Mouse (Mus musculus) kidney, postnatal 25 days (tissue): ENCODE measurements around the gene Utp14b.

Experiments
- DNase-seq, 2 experiments: peaks; one replicate each; pipeline ENCODE4 v3.0.0; 2021; ENCODE audit warnings: mixed read lengths in 2 of 2

The Utp14b gene

DNA sequence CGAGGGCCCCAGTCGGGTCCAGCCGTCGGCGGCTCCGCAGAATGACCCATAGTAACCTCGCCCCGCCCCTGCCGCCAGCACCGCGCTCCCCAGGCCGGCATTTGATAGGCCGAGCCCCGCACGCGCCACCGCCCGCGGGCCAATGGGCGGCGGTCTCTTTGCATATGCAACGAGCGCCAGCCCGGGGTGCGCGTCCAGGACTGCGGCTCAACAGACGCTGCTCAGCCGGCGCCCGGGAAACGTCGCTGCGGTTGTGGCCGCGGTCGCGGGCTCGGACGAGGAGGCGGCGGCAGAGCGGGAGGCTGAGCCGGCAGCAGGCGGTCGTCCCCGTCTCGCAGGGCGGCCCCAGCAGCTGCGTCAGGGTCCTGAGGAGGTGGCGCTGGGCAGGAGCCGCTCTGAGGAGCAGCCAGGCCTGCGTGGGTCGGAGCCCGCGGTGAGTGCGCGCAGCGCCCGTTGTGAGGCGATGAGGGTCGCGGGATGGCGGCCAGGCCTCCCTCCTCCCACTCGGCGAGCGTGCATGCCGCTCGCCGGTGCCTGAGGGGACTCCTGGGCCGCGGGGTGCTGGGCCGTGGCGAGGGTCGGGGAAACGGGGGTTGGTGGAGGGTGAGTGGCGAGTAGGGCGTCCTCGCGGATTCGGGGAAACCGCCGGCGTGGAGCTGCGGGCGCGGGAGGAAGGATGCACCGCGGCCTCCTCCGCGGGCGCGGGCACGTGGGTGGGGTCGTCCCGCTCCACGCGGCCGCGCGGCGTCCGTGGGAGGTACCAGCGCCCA, at the start of gene Utp14b, which contains the start of gene Acsl3:
Gene Utp14b, plus strand, starts transcription at position 368 of the 770 bp plus-strand sequence.
Gene Acsl3, plus strand, starts transcription at position 155 of the 770 bp plus-strand sequence.
- peak; percentile 96 to 99 for DNase-seq

DNA sequence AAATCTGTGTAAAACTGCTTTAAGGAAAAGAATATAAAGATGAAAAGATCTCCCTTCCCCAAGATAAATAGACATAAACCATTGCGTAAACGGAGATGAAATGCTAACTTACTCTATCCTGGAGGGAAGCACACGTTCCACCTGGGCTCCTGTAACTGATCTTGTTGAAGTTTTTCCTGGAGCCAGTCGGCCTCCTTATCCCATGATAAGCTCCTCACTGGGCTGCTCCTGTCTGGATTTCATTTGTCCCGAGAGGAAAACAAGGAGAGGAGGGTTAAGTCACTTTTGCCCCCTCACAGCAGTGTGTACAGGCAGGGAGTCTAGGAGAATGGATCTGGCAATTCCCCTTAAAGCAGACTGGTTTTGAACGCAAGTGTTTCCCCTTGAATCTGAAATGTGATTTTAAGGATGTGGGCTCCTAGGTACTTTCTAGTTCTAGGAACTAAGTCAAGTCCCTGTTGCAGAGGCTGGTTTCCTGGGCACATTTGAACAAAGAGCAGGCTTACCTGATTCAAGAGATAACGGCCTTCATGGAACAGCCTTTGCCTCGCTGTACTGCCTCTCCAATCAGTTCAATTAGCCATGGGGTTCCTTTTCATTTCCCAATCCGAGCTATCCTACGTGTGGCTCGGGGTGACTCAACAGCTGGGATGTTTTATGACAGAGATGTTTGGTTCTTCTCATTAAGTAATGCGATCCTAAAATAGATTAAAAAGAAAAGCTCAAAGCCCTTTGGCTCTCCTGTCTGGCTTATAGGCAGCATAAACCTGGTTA, 48.5 kb upstream of the Utp14b start:
- no peak for DNase-seq

DNA sequence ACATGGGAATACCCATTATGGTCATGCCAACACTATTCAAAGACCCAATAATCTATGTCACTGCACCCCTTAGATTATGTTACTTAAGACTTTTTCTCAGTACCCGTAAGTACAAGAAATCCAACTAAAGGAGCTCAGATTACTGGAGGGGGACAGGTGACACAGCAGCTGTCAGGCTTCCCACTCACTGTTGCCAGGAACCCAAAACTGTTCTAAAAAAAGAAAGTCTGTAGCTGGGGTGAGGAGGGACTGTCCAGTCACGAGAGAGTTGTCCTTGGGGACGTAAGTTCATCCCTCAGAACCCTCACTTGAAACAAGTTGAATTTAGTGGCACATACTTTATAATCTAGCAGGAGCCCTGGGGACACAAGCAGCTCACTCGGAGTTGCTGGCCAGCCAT, 46.8 kb upstream of the Utp14b start:
- DNase-seq = no peak

DNA sequence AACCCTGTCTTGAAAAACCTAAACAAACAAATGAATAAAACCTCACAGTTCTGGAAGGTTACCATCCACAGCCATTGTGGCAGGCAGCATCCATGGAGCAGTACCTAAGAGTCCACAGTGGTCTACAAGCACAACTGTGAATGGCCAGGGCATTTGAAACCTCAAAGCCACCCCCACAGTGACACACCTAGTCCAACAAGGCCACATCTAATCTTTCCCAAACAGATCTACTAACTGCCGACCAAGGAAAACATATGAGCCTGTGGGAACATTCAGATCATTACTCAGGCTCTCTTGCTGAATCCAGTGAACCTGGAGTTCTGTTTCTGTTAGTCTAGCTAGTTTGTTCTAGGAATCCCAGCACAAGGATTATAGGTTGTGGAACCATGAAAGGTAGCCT, 44.9 kb upstream of the Utp14b start:
- DNase-seq = no peak

DNA sequence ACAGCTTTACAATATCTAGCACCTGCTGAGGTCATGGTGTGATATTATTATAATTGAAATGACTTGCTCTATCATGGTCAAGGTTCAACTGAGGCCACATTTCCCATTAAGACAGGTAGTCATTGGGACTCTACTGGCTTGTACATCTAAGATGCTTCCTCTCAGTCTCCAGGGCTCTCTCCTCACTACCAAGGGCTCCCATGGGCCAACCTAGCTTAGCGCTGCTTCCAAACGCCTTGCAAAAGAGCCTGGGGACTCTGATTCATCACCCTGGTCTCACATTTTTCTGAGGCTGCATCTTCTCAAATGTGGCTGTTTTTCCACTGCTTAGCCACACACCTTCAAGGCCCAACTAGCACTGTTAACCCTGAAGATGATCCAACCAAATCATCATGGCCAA, 33.5 kb upstream of the Utp14b start:
- DNase-seq = no peak

DNA sequence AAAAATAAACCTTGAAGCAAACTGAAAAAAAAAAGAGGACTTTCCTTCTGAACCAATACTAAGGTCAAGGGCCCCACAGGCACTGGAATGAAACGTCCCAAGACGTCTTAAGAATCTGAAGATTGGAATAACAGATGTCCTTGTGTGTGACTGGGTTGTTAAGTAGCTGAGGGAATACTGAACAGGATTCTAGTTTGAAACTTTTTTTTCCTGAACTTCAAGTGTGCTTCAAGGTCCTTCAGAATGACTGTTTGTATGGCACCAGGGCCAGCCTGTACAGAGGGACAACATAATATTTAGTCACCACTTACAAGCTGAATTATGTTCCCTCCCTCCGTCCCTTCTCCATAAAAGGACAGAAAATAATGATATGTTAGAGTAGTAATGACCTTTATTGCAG, 23.4 kb upstream of the Utp14b start:
- no peak for DNase-seq

DNA sequence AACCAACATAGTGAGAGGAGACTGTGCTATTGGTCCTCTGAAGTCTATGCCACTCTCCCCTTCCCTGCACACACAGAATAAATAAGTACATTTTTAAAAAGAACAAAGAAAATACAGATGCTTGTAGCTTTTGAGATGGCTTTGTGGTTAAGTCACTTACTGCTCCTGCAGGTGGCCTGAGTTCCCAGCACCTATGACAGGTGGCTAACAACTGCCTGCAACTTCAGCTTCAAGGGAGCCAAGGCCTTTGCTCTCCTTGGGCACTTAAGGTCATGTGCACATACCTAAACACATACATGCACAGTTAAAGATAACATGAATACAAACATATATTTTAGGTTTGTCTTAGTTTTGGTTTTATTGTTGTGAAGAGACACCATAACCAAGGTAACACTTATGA, 17.0 kb upstream of the Utp14b start:
- no peak for DNase-seq

DNA sequence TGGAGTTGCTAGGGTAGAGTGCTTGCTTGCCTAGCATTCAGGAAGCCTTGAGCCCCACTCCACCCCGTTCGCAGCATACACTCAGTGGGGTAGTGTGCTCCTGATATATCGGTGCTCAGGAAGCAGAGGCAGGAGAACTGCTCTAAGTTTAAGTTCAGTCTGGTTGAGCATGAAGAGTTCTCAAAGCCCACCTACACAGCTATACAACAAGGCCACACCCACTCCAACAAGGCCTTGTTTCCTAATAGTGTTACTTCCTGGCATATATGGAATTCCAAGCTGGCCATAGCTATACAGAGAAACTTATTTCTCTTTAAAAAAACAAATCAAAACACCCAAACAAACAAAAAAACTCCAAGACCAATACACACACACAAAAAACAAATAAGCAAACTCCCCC, 16.0 kb upstream of the Utp14b start:
- DNase-seq = no peak

DNA sequence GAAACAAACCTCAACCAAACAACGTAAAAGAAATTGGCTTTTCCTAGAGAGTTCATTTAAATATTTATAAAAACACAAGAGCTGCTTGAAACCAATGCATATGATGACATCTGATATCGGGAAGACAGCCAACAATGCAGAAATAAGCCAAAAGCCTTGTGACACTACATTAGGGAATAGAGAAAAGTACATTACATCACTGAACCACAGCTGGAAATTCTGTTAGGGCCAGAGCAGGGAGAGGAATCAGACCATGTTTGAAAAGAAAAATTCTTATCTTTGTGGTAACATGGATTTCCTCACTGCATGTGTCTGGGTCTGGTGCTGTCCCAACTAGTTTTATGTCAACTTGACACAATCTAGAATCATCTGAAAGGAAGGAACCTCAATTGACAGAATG, 15.6 kb upstream of the Utp14b start:
- no peak for DNase-seq

DNA sequence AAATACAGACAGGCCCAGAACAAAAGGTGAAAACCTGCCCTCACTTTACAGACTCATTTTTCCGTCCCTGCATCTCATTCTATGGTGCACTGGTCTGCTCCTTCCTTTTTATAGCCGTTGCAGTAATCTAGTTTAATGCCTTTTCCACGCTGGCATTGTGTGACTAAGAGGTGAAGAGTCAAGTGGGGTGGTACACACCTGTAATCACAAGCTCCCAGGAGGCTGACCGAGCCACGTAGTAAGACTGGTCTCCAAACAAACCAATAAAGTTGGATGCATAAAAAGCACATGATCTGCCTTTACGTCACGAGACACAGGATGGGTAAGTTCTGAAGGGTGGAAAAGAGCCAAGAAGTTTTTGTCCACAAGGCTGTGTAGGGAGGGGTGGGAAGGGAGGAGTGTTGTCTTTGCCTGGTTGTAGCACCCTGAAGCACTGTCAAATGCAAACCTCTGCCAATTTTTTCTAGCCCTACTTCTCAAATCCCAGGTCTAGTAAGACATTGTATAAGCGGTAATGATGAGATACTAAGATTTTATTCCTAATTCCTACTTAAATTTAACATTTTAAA, 10.4 kb upstream of the Utp14b start:
- no peak for DNase-seq

DNA sequence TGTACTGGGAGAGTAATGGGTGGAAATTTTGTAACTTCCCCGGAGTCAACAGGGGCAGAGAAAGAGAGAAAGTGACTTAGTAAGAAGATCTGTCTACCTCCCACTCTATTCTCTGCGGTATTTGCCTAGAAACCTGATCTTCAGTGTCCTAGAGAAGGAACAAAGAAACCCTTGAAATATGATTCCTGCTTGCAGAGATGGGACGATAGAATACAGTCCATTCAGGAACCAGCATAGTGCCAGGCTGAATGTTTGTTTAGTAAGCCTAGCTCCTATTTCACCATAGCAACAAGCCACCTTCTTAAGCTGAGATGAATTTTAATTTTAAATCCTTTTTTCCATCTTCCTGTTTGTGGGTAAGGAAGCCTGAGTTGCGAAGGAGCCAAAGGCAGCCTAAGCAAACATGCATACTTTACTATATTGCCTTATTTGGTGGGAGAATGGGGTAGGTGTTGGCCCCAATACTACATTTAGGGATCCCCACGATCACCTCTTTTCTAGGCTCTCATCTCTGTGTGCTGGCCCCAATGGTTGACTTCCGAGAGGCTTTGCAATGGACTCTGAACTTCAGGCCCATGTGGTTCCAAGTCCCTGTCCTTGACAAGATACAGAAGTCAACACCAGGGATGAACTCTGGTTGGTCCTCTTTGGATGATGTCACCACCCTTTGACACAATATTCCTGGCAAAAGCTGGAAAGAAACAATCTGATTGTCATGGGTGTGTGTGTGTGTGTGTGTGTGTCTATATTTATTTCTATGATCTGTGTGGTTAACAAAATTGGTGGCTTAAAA, 8.4 kb upstream of the Utp14b start:
- DNase-seq = no peak

DNA sequence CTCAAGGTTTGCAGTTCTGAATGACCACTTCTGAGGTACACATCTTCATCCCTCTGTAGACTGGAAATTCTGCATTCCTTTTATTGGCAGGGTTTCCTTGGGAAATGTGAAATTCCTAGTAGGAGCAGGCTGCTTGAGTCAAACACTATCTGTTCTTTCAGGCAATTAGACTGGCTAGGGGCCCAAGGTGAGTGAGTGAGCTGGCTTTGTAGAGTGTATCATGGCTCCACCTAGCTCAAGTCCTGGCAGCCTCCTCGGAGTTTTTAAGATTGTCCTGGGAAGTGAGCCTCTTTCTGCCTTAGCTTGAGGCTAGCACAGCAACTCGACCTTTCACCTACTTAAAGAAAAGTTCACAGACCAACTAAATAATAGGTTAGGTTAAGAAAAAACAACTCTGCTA, 1.4 kb upstream of the Utp14b start:
- DNase-seq = peak; percentile 57 to 78

DNA sequence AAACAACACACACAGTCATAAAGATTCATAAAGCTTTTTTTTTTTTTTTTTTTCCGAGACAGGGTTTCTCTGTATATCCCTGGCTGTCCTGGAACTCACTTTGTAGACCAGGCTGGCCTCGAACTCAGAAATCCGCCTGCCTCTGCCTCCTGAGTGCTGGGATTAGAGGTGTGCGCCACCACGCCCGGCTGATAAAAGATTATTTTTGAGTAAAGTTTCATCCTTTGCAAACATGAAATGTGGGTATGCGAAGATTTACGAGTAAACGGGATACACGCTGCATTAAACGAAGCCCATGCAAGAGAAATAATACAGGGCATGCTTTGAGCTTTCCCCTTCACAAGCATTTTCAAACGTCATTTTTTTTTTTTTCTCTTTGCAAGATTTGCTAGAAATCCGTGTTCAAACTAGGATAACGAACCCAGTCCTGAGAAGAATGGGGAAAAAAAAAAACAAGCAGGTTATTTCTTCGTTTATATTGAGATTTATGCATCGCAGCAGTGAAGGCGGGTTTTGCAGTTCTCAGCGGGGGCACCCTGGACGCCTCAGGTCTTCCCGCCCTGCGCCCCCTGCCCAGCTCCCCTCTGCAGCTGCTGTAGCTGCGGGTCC, 713 bp upstream of the Utp14b start:
- DNase-seq = no peak

DNA sequence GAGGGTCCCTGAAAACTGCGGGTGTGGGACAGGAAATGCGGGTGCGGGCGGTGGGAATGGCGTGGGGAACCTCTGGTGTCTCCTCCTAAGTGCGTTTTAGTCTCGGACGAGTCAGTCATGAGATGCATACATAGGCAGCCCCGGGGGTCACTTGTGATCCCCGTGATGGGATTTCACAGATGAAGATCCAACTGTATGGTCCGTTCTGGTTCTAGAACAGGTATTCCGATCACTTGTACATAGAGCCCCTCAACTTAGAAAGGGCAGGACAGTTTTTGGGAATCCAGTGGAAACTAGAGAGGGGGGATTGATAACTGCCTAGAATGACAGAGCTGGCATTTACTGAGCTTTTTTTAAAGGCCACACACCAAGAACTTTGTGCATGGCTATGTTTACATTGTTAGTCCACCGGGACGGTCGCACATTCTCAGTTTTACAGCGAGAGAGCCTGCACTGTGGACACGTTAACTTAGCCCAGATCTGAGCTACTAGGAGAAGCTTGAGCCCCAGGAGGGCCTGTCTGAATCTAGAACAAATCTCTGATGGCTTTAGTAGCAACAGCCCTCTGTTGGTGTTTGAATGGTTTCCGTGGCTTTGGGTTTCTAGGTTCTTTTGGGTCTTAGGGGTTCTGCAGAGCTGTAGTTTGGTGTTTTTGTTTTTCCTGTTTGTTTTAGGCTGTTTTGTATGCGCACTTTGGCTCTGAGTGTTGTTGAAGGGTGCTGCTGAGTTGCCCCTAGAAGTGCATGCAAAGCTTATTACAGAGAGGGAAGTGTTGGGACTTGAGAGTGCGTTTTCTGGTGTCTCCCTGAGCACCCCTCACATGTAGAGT, 817 bp downstream of the Utp14b start:
- peak; percentile 22 to 37 for DNase-seq

DNA sequence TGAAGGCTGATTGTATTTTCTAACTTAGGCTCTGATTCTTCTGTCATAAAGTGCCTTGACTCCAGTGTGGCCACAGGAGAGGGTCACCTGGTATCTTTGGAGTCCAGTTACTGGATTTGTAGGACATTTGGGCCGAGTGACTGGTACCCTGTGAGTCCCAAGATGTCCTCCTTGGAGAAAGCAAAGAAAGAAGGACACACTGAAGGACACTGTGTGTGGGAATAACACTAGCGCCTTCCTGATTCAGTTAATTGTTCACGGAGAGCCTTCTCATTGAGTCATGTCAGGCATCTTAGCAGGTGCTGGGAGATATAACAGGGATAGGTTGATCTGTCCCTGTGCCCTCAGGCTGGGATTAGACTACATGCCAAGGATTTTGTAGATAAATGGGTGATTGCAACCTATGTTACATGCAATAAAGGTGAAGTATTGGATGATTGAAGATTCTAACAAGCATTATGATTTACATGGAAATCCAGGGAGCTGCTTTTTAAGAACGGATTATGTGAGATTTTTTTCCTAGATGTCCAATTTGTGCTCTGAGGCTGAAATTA, 1.5 kb downstream of the Utp14b start:
- DNase-seq = no peak

DNA sequence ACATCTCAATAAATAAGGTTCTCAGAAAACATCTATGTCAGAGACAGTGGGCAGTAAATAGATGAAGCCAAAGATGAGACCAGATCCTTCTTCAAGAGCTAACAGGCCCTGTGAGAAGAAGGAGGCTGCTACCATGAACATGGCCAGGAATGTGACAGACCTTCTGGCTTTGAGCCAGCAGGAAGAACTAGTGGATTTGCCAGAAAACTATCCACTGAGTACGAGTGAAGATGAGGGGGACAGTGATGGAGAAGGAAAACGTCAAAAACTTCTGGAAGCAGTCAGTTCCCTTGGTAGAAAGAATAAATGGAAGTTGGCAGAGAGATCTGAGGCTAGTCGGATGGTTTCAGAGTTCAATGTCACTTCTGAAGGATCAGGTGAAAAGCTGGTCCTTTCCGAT, 6.5 kb downstream of the Utp14b start:
- peak in 1 of 2 experiments; percentile 4 for DNase-seq

DNA sequence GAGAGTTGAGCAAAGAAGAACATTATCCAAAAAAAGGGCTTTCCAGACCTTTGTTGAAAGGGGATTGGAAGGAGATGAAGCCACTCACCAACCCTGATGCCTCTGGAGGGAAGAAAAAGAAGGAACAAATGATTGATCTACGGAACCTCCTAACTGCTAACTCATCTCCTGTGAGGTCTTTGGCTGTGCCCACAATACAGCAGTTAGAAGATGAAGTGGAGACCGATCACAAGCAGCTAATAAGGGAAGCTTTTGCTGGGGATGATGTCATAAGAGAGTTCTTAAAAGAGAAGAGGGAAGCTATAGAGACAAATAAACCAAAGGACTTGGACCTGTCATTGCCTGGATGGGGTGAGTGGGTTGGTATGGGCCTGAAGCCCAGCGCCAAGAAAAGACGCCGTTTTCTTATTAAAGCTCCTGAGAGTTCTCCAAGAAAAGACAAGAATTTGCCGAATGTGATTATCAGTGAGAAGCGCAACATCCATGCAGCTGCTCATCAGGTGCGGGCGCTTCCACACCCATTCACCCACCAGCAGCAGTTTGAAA, 8.2 kb downstream of the Utp14b start:
- no peak for DNase-seq

DNA sequence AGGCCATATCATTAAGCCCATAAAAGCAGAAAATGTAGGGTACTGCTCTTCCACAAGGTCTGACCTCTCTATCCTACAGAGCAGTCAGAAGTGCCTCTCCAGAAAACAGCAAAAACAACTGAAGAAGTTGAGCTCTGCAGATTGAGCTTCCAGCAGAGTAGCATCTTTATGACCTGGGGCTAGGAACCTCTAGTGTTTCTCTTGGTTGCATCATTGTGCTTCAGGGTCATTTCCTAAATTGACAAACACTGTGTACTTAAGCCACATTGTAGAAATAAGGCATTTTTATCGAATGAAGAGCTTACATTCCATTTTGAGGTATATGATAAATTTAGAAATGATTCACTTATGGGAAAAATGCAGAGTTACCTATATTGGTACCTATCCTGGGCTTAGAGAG, 8.7 kb downstream of the Utp14b start:
- no peak for DNase-seq

DNA sequence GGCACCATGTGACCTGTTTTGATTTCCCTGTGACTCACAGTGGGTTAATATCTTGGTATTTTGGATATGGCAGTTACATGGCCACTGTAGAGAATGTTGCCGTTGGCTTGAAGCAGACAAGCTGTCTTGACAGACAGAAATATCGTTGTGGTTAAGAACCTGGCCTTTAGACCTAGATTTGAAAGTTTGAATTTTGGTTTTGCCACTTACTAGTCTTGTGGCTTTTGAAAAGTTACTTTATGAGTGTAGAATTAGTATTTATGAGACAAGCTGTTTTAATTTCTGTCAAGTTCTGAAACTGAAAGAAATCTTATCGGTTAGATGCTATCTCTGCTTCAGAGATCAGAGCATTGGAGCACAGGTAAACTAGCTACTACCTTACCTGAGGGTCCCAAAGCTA, 24.5 kb downstream of the Utp14b start:
- no peak for DNase-seq

DNA sequence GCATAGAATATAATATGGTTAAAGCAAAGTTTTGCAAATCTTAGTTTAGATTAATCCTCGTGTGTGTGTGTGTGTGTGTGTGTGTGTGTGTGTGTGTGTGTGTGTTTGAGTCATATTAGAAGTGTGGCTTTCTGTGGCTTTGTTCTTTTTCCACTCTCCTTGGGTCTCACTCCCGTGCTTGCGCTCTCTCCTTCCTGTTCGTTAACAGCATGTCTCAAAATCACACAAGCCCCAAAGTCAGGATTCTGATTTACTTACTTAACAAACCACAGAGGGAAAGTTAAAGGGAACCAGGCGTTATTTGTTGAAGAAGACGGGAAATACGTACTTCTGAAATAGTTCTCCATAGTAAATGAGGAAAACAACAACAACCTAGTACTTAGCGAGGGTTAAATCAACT, 26.3 kb downstream of the Utp14b start:
- DNase-seq = no peak

DNA sequence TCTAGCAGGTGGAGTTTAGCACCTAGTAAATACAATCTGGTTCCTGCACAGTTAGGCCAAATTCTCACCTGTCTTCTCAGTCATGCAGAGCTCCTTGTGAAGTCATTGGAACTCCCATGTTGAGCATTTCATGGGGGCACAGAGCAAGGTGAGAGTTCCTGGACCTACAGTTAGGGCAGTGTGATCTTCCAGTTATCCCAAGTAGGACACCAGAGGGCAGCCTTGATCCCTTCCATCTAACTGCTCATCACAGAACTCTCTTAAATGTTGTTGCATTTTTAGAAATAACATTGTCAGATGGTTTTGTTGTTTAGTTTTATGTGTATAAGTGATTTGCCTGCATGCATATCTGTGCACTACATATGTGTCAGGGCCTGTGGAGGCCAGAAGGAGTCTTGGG, 29.0 kb downstream of the Utp14b start:
- DNase-seq = peak; percentile 38 to 51
